Mouse (Mus musculus) v-Abl transformed pro-B cells (cell line): Measurements from ENCODE around the gene Trappc12.

Experiments
- in situ Hi-C, 2 experiments: fragments of 400-800 bp; cut with MboI; formaldehyde crosslinking; loops; one replicate each; pipeline ENCODE4 v1.15.1; 2025; ENCODE audit not compliant: unreplicated experiment in 2 of 2

Trappc12 gene

DNA sequence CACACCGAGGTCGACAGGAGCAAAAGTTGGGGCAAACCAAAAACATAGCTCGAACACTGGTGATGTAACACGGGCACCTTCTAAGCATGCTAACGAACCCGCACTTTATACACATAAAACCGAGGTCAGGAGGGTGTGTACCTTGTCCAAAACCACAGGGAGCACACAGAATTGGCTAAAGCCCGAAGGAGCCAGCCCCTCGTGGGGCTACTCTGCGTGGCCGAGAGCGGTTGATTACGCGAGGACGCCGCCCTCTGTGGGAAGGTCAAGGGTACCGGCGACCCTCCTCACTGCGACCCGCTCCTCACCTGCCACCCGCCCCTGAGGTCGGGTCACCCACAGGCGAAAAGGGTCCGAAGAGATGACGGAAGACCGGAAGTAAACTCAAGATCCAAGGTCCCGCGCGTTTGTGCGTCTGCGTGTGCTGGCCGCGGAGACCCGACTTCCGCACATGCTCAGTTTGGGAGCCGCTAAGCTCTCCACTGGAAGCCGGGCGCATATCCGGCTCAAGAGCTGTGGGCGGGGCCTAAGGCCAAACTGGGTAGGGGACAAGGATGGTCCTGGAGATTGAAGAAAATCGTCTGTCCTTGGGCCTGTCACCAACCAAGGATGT is at the start of gene Trappc12:
Gene Trappc12, minus strand, starts transcription at position 452 of the 613 bp plus-strand sequence.
- in situ Hi-C loops: loop anchor here (5.0 kb wide), 2 partner anchors 103 to 113 kb away; partner anchors contain the start of genes Rnaseh1 (in 1 of the 2) and Rps7 (in 1 of the 2)

- in situ Hi-C loops: no loop called here
Measured at GRCm38 (mm10) chr12:28799798-28800411, 49.6 kb upstream of the Trappc12 start.

GRCm38 (mm10) chr12:28796881-28797420 is 46.7 kb upstream of the Trappc12 start:
- in situ Hi-C loops: no loop called here

DNA sequence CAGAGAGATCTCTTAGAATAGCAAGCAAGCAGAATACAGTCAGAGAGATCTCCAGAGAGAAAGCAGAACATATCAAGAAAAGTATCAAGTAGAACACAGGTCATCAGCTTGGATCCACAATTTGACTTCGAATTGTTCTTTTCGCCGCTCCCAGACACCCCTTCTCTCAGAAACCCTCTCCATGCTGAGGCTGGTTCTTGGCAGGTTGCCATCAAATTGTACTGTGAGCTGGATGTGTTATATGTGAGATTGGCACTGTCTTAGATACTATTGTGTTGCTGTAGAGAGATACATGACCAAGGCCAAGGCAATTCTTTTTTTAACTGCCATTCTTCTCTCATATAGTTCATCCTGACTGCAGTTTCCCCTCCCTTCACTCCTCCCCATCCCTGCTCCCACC is 44.8 kb upstream of the Trappc12 start:
- in situ Hi-C loops: no loop called here

- in situ Hi-C loops: no loop called here
Measured at GRCm38 (mm10) chr12:28793715-28794114, 43.4 kb upstream of the Trappc12 start.

DNA sequence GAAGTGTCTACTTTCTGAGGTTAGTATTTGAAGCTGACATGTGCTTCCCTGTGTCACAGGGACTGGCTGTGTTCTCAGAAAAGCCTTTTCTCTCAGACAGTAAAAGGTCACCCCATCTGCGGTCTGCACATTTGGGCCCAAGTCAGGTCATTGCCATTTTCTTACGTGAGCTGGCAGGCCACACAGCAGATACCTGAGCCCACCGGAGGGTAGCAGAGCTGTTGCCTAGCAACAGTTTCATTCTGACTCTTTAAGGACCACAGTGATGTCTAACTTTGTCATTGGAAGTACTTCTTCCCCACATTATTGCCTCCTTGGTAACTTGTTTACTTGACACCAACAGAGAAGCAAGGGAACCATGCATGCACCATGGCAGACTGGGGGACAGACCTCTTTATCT is 42.3 kb upstream of the Trappc12 start:
- in situ Hi-C loops: no loop called here

DNA sequence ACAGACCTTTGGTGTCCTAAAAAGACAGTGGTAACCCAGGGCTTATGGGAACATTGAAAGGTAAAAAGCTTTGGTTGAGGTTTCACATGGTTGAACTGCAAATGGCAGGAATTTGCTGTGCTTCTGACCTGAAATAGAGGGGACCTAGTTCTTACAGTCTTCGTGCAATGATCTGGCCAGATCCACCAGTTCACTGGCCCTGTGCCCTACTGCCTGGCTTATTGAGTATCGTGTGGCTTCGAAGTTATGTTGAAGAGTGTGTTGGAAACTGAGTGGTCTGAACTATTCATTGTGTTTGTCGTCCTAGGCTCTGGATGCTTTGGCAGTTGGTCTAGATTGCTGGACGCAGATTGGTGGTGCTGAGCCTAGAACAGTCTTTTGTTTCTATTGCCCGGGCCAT is 36.0 kb upstream of the Trappc12 start:
- in situ Hi-C loops: no loop called here

DNA sequence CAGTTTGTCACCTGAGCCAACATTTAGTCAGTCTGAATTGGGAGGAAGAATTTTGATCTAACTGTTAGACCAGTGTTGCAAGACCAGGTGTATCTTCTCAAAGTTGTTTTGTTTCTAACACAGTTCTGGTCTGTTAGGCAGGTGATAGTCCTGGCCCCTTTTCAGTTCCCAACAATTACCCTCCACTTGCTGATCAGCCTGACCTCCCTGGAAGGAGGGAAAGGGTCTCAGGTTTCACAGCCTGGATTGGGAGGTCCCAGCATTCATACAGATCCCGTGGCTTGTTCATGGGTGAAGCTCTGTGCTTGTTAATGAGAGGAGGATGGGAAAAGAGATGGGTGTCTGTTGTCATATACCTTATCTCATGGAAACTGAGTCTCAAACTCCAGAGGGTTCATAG is 35.0 kb upstream of the Trappc12 start:
- in situ Hi-C loops: no loop called here

GRCm38 (mm10) chr12:28784864-28785263 is 34.6 kb upstream of the Trappc12 start:
- in situ Hi-C loops: no loop called here

- in situ Hi-C loops: no loop called here
Measured at GRCm38 (mm10) chr12:28784355-28784754, 34.1 kb upstream of the Trappc12 start.

GRCm38 (mm10) chr12:28782637-28783036 is 32.4 kb upstream of the Trappc12 start:
- in situ Hi-C loops: no loop called here

DNA sequence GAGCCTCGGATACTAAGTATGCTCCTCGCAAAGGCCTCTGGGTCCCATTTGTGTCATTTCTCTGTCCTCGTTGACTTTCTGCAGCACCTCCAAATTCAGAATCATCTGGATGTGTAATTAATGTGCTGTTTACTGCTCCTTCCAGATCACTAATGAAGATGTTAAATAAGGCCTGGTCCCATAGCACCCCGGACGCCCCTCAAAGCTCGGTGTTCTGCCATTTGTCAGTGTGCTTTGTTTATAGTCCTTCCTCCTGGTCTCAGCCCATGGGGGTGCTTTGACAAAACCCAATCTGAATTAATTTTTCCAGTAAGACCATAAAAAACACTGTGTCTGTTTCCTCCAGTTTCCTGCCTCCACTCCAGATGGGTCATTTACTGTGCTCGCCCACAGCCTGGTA is 29.9 kb upstream of the Trappc12 start:
- in situ Hi-C loops: no loop called here

- in situ Hi-C loops: no loop called here
Measured at GRCm38 (mm10) chr12:28775627-28776026, 25.4 kb upstream of the Trappc12 start.

- in situ Hi-C loops: no loop called here
Measured at GRCm38 (mm10) chr12:28775120-28775519, 24.8 kb upstream of the Trappc12 start.

DNA sequence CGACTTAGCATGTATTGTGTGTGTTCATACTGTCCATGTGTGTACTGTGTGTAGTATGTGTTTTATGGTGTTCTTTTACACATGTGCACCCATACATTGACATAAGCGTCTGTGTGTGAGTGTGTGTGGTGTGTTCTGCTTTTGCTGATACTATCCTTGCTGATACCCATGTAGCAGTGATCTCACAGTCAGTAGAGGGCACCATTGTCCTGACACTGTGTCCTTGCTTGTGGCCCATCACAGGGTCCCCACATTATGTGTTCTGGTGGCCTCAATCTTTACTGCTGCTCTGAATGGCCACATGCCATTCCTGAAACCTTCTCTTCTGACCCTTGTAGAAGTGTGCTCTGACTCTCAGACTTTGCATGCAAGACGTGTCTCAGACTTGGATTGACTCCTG is 23.5 kb upstream of the Trappc12 start:
- in situ Hi-C loops: no loop called here

GRCm38 (mm10) chr12:28769953-28770352 is 19.7 kb upstream of the Trappc12 start:
- in situ Hi-C loops: no loop called here

DNA sequence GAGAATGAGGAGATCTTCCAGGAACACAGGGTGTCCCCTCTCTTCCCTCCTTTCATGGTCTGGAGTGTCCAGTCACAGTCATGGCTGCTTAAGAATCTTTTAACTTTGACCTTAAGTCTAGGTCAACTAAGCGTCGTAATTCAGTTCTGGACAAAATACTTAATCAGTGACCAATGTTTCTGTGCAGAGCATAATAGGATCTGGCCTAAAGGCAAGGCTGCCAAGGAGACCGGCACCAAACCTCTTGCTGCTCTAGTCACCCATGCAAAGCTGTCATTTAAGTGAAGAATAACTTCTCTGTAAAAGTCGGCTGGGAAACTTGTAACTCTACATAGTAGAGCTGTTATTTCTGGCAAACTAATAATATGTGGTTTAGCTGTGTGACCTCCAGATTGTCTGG is 5.7 kb upstream of the Trappc12 start:
- in situ Hi-C loops: no loop called here

GRCm38 (mm10) chr12:28751508-28752263 is 1.4 kb upstream of the Trappc12 start, which contains the start of gene Eipr1:
Gene Eipr1 (plus strand): TSS chr12:28751803.
- in situ Hi-C loops: loop anchor here (5.0 kb wide), 2 partner anchors 104 to 114 kb away; partner anchors contain the start of genes Rnaseh1 (in 1 of the 2) and Rps7 (in 1 of the 2)

DNA sequence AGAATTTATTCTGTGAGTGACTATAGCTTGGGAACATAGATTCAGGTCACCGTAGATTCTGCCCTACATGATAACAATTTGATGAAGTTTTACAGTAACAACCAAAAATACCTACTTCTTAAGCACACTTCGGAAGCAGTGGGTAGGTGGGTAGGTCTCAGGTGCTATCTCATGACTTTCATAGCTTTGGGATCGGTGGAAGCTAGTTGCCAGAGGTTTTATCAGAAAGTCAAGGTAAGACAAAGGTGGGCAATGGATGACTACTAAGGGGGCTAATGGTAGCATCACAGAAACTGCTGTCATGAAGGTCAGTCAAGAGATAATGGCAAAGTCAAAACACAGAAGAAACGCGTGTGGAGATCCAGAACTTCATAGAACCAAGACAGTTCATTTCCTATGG is 604 bp upstream of the Trappc12 start:
- in situ Hi-C loops: loop anchor here (5.0 kb wide), 2 partner anchors 104 to 114 kb away; partner anchors contain the start of genes Rnaseh1 (in 1 of the 2) and Rps7 (in 1 of the 2)

DNA sequence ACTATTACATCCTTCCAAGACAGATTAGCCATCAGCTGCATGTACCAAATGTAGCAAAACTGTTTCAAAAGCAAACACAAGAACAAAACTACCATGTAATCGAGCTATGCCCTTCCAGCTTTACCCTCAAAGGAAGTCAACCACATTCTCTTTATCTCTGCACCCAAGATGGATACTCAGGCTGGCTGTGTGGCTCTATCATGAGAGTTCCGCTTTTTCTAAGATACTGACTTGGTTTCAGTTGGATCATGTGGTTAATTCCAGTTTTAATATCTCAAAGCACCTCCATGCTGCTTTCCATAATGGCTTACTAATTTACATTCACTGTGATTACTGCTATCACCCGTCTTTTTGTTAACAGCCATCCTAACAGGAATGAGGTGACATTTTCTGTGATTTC is 6.9 kb downstream of the Trappc12 start:
- in situ Hi-C loops: no loop called here

DNA sequence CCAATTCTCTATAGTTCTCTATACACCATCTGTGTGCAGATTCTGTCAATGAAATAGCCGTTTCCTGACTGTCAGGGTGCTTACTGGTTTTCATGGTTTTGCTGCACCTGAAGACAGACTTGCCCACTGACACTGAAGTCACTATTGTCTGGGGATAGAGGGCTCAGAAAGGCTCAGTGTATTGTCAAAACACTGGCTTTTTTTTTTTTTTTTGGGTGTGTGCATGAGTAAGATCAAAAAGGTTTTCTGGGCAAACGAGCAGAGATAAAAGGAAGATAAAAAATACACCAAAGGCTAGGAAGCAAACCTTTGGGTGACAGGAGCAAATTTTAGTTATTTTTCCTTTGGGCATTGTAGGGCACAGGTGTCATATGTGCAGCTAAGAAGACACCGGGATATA is 15.0 kb downstream of the Trappc12 start:
- in situ Hi-C loops: no loop called here
